Mouse (Mus musculus): Measurements from ENCODE around the gene Lpcat1.

Gene Lpcat1

DNA sequence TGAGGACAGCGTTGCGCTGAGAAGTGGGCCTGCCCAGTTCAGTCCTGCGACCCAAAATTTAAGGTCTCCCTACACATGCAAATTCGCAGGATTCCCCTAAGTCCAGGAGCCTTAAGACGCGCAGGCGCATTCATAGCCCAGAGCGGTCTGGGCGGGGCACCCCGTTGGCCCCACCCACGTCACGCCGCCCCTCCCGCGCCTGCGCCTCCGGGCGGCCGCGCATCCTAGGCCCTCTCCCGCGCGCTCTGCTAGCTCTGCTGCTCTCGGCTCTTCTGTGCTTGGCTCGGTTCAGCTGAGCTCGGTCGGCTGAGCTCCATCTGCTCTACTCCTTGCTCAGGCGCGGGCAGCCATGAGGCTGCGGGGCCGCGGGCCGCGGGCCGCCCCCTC lies at the start of gene Lpcat1:
Gene Lpcat1 (plus strand): TSS at position 164 of the 387 bp plus-strand sequence.
- peak; percentile 68 to 77 for DNase-seq (ENCODE audit: low spot score in 2 of 2)

DNA sequence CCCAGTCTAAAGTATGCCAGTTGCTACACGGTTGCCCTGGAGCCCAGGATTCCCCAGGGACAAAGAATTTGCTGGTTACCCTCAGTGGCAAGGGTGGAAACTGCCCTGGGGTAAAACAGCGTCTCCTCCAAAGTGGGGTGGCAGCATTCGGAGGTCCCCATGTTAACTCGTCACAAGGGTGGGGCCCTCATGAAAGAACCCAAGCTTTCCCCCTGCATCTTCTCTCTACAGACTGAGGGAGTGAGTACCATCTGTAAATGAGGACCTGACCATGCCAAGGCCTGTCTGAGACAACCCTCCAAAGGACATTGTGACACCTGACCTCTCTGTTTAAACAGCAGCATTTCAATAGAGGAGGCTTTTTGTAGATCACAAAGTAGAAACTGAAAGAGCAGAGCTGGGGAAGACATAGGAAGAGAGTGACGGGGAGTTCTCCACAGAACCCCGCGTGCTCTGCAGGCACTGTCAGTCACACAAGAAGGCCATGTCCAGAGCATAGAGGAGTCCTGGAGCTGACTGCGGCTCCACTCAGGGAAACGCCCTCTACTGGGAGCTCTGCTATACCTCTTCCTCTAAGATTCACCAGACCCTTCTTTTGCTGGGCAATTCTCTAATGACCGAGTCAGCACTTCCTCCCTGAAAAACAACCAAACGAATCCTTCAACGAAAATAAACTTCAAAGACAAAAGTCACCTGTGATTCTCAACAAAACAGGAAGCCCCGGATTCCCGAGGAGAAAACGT lies 49.3 kb upstream of the Lpcat1 start:
- no peak for DNase-seq (ENCODE audit: low spot score in 2 of 2)

GRCm38 (mm10) chr13:73418297-73418696 lies 48.7 kb upstream of the Lpcat1 start:
- no peak for DNase-seq (ENCODE audit: low spot score in 2 of 2)

DNA sequence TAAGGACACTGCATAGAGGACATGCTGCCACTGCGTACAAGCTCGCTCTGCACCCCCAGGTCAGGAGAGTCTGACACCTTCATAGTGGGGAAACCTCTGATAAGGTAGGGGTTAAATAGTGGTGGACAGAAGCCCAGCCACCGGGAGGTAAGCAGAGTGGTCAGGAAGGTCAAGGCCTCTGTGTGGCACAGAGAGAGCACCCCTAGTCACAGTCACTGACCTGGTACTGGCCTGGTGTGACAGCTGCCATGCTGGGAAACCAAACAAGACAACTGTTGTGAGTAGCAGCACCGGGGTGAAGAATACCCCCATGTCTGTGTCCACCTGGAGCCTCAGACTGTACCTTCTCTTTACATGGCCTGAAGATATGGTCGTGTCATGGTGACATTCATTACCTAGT lies 47.8 kb upstream of the Lpcat1 start:
- no peak for DNase-seq (ENCODE audit: low spot score in 2 of 2)

GRCm38 (mm10) chr13:73423043-73423442 lies 44.0 kb upstream of the Lpcat1 start:
- no peak for DNase-seq (ENCODE audit: low spot score in 2 of 2)

GRCm38 (mm10) chr13:73425035-73425434 lies 42.0 kb upstream of the Lpcat1 start:
- DNase-seq (ENCODE audit: low spot score in 2 of 2): no peak

- peak; percentile 29 to 37 for DNase-seq (ENCODE audit: low spot score in 2 of 2)
These were observed 41.0 kb upstream of the Lpcat1 start for GRCm38 (mm10) chr13:73425839-73426490.

GRCm38 (mm10) chr13:73426587-73426986 lies 40.4 kb upstream of the Lpcat1 start:
- no peak for DNase-seq (ENCODE audit: low spot score in 2 of 2)

GRCm38 (mm10) chr13:73429605-73430321 lies 37.2 kb upstream of the Lpcat1 start:
- DNase-seq (ENCODE audit: low spot score in 2 of 2): no peak

DNA sequence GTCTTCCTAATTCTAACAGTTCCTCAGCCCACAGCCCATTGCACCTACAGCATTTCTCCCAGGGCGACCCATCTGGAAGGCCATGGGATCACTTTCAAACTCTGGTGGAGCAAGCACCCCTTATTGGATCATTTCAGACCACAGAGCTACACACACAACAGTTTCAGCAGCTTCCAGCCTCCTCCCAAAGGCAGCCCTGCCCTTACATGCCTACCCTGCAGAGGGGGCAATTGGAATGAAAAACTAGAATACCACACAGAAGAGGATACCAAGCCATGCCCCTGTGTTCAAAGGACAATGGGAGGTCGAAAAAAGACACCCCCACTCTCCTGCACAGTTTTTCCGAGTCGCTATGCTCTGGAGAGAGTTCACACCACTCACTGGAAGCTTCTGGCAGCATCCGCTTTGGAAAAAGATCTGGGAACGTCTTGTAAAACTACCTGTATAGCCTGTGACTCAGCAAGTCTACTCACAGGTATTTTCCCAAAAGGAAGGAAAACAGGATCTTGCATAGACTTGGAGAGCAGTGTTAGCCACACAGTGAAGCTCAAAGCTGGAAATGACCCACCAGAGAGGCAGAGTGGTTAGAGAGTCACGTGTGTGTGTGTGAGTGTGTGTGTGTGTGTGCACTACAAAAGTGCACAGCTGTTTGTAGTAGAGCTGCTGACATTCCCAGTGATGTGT lies 34.4 kb upstream of the Lpcat1 start:
- no peak for DNase-seq (ENCODE audit: low spot score in 2 of 2)

DNA sequence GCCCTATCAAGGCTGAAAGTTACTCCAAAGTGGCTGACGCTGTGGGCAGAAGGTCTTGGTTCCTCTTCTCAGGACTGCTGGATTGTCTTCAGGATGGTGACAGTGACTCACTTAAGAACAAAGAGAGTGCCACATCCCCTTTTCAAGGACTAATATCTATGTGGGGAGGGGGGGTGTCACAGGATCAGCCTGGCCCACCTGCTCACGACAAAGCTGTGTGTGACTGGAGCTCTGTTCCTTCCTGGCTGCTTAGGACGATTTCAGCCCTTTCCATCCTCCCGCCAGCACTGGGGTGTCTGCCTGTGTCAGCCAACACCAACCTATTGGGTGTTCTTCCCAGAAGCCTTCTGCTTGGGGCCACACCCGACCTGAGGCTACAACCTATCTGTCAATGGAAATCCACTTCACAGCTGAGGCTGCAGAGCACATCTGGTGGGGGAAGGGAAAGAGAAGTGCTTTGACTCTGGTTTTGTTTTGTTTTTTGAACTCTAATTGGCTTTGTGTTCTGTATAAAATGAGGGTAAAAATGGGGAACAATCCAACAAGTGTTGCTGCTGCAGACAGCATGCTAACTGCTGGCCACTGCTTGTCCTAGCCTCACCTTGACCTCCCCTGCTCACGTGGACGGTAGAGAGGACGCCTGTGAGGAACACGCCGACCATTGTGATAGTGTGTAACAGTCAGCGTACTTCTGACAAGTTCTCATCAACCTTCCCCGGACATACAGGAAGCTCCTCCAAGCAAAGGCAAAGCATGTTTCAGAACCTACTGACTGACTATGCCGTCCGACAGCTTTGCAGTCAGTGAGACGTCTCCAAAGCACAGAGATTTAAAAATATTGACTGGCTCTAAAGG lies 33.1 kb upstream of the Lpcat1 start:
- DNase-seq (ENCODE audit: low spot score in 2 of 2): no peak

- DNase-seq (ENCODE audit: low spot score in 2 of 2): no peak
These were observed 32.3 kb upstream of the Lpcat1 start for GRCm38 (mm10) chr13:73434687-73435086.

DNA sequence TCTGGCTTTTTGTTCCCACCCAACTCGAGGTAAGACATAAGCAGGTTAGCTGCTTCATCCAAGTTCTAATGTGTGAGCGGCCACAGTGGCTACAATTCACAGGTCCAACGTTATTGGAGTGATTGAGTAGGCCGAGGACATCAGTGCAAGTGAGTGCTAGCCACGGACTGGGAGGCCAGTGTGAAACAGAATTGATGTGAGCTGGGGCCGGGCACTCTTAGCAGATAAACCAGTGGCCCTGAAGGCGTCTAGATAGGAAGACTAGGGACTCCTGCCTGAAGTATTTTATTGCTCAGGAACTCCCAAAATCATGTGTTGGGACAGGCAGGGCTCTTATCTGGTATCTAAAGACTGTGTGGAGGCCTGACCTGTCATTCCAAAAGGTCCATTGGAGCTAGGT lies 31.3 kb upstream of the Lpcat1 start:
- DNase-seq (ENCODE audit: low spot score in 2 of 2): no peak

DNA sequence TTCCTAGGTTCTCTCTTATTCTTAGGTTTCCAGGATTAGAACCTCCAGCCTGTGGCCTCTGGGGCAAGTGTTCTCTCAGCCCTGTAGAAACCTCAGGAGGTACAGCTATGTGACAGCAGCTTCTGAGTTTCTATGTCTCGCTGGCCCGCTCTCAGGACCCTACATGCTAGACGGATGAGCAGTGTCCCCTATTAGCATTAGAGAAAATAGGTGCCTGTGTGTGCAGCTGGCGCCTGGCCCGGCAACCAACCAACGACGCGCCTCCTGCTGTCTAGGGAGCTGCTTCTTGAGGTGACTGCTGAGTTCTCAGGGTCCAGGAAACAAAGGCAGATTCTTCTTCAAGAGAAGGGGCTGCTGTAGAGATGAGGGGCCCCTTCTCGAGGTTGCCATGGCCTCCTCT lies 27.9 kb upstream of the Lpcat1 start:
- DNase-seq (ENCODE audit: low spot score in 2 of 2): no peak

- DNase-seq (ENCODE audit: low spot score in 2 of 2): no peak
These were observed 26.0 kb upstream of the Lpcat1 start for GRCm38 (mm10) chr13:73441032-73441431.

DNA sequence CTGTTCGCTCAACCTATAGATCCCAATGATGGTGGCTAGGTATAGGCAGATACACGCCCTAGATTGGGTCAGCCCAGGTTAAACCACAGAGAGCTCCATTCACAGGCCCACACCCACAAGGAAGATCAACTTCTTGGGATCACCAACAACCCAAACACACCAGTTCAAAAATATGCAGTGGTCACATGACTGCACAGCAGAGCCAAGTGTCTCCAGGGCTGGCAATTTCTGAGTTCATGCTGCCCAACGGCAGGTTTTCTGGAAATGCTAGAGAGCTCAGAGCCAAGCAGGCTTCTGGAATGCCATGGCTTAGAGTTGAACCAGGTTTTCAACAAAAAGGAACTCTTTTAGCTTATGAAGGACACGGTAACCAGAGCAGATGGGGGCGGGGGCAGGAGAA lies 25.3 kb upstream of the Lpcat1 start:
- DNase-seq (ENCODE audit: low spot score in 2 of 2): no peak

- DNase-seq (ENCODE audit: low spot score in 2 of 2): no peak
These were observed 24.6 kb upstream of the Lpcat1 start for GRCm38 (mm10) chr13:73442431-73442830.

- no peak for DNase-seq (ENCODE audit: low spot score in 2 of 2)
These were observed 23.7 kb upstream of the Lpcat1 start for GRCm38 (mm10) chr13:73443093-73443821.

DNA sequence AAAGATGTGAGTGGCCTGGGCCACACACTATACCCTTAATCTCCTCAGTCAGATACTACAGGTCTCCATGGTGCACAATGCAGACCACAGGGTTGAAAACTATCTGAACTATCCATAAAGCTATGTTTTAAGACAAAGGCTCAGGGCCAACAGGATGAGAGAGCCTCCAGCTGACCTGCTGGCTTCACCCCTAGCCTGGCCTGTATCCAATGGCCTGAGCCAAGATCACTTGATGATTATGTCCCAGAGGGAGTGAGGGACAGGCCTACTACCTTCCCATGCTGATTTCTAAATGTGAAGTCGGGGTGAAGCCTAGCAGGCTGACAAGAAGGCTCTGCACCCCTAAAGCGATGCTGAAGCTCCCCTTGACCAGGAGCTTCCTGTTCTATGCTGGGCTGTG lies 21.9 kb upstream of the Lpcat1 start:
- DNase-seq (ENCODE audit: low spot score in 2 of 2): no peak

DNA sequence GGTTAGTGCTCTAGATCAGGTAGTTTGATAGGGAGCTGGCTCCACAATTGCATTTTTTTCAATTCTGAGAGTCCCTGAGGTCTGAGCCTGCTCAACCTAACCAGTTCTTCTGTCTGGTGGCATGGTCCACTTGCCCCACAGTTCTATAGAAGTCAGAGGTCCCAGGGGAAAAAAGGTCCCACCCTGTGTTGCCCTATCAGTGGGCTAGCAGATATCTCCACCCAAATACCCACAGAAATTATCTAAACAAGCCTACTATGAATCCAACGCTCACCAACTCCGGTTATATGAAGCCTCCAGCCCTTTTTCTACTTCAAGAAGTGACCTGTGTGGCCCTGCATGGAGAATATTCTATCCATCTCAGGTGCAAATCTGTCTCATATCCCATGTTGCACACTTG lies 20.9 kb upstream of the Lpcat1 start:
- no peak for DNase-seq (ENCODE audit: low spot score in 2 of 2)

- DNase-seq (ENCODE audit: low spot score in 2 of 2): no peak
These were observed 20.5 kb upstream of the Lpcat1 start for GRCm38 (mm10) chr13:73446494-73446893.

Measured in urinary bladder, adult 18-20 months (tissue).